Mouse (Mus musculus) kidney, postnatal 0 days (tissue): ENCODE measurements around the gene Sh3glb1. TPM values are rescaled to one million over a fixed set of nuclear protein-coding genes. Genes with fewer than 3 reads are reported as not detected.
A peak's percentile ranks its signal among the peaks of the same experiment; 100 is the strongest.

Experiments used
- ATAC-seq: fragments of 200-750 bp; cut with Nextera tagmentation; replicated peaks from 2 replicates; pipeline ENCODE4 v1.8.0; 2017; ENCODE audit warnings: low read depth, moderate number of reproducible peaks, moderate TSS enrichment, moderate library complexity; ENCODE audit not compliant: low FRiP score
- DNase-seq: peaks from one replicate; pipeline ENCODE4 v3.0.0-alpha.2; 2016; ENCODE audit warnings: low spot score
- H3K27ac ChIP-seq: fragments of 300-500 bp; sonication (generic); 2 replicates; pipeline ENCODE4 v1.5.1; 2014; ENCODE audit warnings: mild to moderate bottlenecking
- H3K27me3 ChIP-seq: fragments of 300-500 bp; sonication (generic); 2 replicates; pipeline ENCODE4 v1.6.1; 2014; ENCODE audit warnings: low read length, mixed read lengths; ENCODE audit not compliant: insufficient read depth
- H3K36me3 ChIP-seq: fragments of 300-500 bp; sonication (generic); 2 replicates; pipeline ENCODE4 v1.6.1; 2014; ENCODE audit warnings: low read length, mixed read lengths; ENCODE audit not compliant: insufficient read depth
- H3K4me1 ChIP-seq: fragments of 300-500 bp; sonication (generic); replicated peaks from 2 replicates; pipeline ENCODE4 v1.6.1; 2014; ENCODE audit warnings: antibody characterized with exemption, low read length, mixed read lengths; ENCODE audit not compliant: insufficient read depth
- H3K4me2 ChIP-seq: fragments of 300-500 bp; sonication (generic); 2 replicates; pipeline ENCODE4 v1.6.1; 2014; ENCODE audit warnings: mild to moderate bottlenecking, low read length, moderate library complexity, mixed read lengths
- H3K4me3 ChIP-seq: fragments of 300-500 bp; sonication (generic); replicated peaks from 2 replicates; pipeline ENCODE4 v1.5.1; 2014; ENCODE audit warnings: low read depth, low read length
- H3K9ac ChIP-seq: fragments of 300-500 bp; sonication (generic); 2 replicates; pipeline ENCODE4 v1.6.1; 2014; ENCODE audit warnings: low read depth, low read length
- H3K9me3 ChIP-seq: fragments of 300-500 bp; sonication (generic); replicated peaks from 2 replicates; pipeline ENCODE4 v1.6.1; 2016; ENCODE audit warnings: low read length, inconsistent platforms, mixed read lengths
- CTCF ChIP-seq: IDR thresholded peaks from 2 replicates; pipeline ENCODE4 v1.5.1; 2016; ENCODE audit warnings: antibody characterized with exemption, low read depth, mild to moderate bottlenecking, moderate library complexity
- WGBS: fragments of 180-500 bp; shearing (Covaris S2); extraction: QIAGEN DNeasy Blood & Tissue Kit; methylation state at CpG from one replicate; pipeline ENCODE4 v1.1.7; 2014; 5-methylcytosine and 5-hydroxymethylcytosine counted together
- polyA plus RNA-seq: library from polyadenylated mRNA; unstranded; fragments of >200 nt; fragmentation: Nextera tagmentation; extraction: Ambion mirVana; gene quantifications from 2 replicates; pipeline ENCODE4 v1.2.1, GENCODE M21; 2015

Sh3glb1 gene
- polyA plus RNA-seq, 1 experiment from 2014 or later: 129 TPM

DNA sequence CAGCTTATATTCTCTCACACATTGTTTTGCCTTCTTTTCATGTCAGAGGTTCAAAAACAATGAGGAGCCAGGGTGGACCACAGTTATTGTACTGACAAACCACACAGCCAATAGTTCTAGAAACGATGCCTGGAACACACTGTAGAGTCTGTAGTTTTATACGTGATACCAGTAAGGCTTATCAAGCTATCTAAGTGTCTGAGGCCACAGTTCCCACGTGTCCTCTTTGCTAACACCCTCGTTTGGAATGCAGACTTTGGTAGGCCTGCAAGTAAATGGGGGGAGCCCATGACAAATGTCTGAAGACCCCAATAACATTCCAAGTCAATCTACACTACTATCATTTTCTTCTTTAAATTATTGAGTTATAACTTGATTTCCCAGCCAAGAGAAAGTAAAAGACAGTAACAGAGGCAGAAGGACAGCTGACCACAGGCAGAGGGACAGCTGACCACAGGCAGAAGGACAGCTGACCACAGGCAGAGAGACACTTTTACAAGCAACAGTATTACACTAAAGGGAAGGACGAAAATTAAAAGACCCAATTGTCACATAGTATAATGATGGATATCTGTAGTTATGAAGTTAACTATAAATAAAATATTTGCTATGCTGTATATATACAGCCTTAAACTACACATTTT, 21.2 kb downstream of the Sh3glb1 start:
- H3K36me3 ChIP-seq: peaks cover 40% of the 10 kb centered on the region
- WGBS: 85% methylated on average over 5 of the region's 5 CpGs

GRCm38 (mm10) chr3:144697942-144698341, 22.2 kb downstream of the Sh3glb1 start:
- Histone ChIP-seq H3K4me1 (no peaks in the 10 kb centered on the region), H3K27me3 (no peaks in the 10 kb centered on the region), H3K9me3 (no peaks in the 10 kb centered on the region), H3K4me3 (no peak overlapping the region), H3K27ac (no peak overlapping the region), H3K4me2 (no peak overlapping the region), H3K9ac (no peak overlapping the region), H3K36me3 (peaks cover 48% of the 10 kb centered on the region)
- 83% methylated on average over 3 of the region's 3 CpGs for WGBS
- DNase-seq (no peak), ATAC-seq (no peak)
- TF ChIP-seq CTCF: no peak

More for the DNA sequence above, 21.2 kb downstream of the Sh3glb1 start:
- Histone ChIP-seq H3K27me3 (no peaks in the 10 kb centered on the region), H3K9me3 (no peaks in the 10 kb centered on the region), H3K4me3 (no peak overlapping the region), H3K4me1 (no peaks in the 10 kb centered on the region), H3K27ac (no peak overlapping the region), H3K4me2 (no peak overlapping the region), H3K9ac (no peak overlapping the region)
- no peak for ATAC-seq
- DNase-seq: no peak
- no peak for TF ChIP-seq CTCF

DNA sequence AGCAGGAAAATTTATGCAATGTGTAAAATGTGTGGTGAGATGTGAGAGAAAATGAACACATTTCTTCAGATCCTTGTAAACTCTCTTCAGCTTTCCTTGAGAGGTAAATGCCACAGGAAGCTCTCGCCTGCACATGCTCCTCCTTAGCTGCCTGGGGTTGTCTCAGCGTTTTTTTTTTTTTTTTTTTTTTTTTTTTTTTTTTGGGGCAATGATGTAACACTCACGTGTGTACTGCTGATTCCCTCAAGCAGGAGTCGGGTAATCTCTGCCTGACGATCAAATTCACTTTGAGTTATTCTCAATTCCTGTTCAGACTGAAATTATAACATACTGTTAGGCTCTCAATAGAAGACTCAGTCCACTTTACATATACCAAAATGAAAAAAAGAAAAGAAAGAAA, 23.0 kb downstream of the Sh3glb1 start:
- no peak overlapping the region for H3K4me2 ChIP-seq
- WGBS: 69% methylated on average over 5 of the region's 5 CpGs
- DNase-seq (no peak), ATAC-seq (no peak)
- no peaks in the 10 kb centered on the region for H3K4me1 ChIP-seq
- H3K9me3 ChIP-seq: no peaks in the 10 kb centered on the region
- no peak for TF ChIP-seq CTCF
- no peak overlapping the region for H3K9ac ChIP-seq
- no peak overlapping the region for H3K4me3 ChIP-seq
- H3K27me3 ChIP-seq: no peaks in the 10 kb centered on the region
- H3K27ac ChIP-seq: no peak overlapping the region
- H3K36me3 ChIP-seq: peaks cover 51% of the 10 kb centered on the region

GRCm38 (mm10) chr3:144694941-144695340, 25.2 kb downstream of the Sh3glb1 start:
- Histone ChIP-seq H3K27me3 (no peaks in the 10 kb centered on the region), H3K9ac (no peak overlapping the region), H3K4me3 (no peak overlapping the region), H3K4me2 (no peak overlapping the region), H3K36me3 (peaks cover 50% of the 10 kb centered on the region), H3K9me3 (no peaks in the 10 kb centered on the region), H3K27ac (no peak overlapping the region), H3K4me1 (no peaks in the 10 kb centered on the region)
- DNase-seq (no peak), ATAC-seq (no peak)
- no peak for TF ChIP-seq CTCF
- WGBS: 85% methylated on average over 7 of the region's 7 CpGs

DNA sequence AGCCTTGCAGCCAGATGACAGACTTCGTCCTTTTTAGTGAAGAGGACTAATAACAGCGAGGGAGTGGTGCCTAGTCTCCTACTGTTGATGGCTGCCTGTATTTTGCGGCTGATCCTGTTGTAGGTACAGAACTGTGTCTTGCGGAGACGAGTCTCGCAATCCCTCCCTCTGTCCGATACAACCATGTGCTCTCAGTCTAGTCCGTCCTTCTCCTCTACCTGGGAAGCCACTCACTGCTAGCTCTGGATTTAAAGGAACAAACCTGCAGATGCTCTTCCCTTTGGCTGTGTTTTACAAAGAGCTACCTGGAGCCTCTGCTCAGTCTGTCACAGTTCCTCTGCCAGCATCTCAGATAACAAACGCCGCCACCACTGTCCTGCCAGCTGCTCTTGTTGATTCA, 26.1 kb downstream of the Sh3glb1 start:
- no peak overlapping the region for H3K9ac ChIP-seq
- no peak for DNase-seq

DNA sequence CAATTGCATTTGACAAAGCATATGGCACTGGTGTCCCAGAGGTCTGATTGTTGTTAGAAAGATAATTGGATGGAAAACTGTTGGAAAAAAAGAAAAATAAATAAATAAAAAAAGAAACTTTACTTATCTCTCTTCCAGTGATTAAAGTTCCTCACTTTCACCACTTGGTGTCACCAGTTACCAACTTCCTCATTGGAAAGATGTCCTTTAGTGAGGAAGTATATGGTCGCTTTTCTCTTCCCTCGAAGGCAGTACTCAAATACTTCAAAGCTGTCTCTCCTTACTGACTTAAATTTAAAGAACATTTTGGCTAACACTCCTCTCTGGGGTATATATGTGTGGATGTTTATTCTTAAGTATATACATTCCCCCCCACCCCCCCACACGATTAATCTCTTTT, 28.1 kb downstream of the Sh3glb1 start:
- DNase-seq: peak; percentile 82

More for the DNA sequence above, 26.1 kb downstream of the Sh3glb1 start:
- Histone ChIP-seq H3K27me3 (no peaks in the 10 kb centered on the region), H3K36me3 (peaks cover 50% of the 10 kb centered on the region), H3K9me3 (no peaks in the 10 kb centered on the region), H3K4me3 (no peak overlapping the region), H3K27ac (no peak overlapping the region), H3K4me1 (no peaks in the 10 kb centered on the region), H3K4me2 (no peak overlapping the region)
- WGBS: 90% methylated on average over 10 of the region's 10 CpGs
- no peak for ATAC-seq
- no peak for TF ChIP-seq CTCF

GRCm38 (mm10) chr3:144689236-144689635, 30.9 kb downstream of the Sh3glb1 start:
- H3K27me3 ChIP-seq: no peaks in the 10 kb centered on the region
- no peaks in the 10 kb centered on the region for H3K9me3 ChIP-seq
- H3K4me2 ChIP-seq: no peak overlapping the region
- H3K4me1 ChIP-seq: no peaks in the 10 kb centered on the region
- H3K4me3 ChIP-seq: no peak overlapping the region
- DNase-seq (peak; percentile 84), ATAC-seq (peak; percentile 92)
- H3K36me3 ChIP-seq: peaks cover 24% of the 10 kb centered on the region
- peak; percentile 43 for TF ChIP-seq CTCF
- no peak overlapping the region for H3K9ac ChIP-seq
- H3K27ac ChIP-seq: no peak overlapping the region
- 18% methylated on average over 11 of the region's 11 CpGs for WGBS

More for the DNA sequence above, 28.1 kb downstream of the Sh3glb1 start:
- no peaks in the 10 kb centered on the region for H3K9me3 ChIP-seq
- no peaks in the 10 kb centered on the region for H3K27me3 ChIP-seq
- peak; percentile 76 for TF ChIP-seq CTCF
- no peak overlapping the region for H3K4me2 ChIP-seq
- H3K4me1 ChIP-seq: no peaks in the 10 kb centered on the region
- no peak overlapping the region for H3K4me3 ChIP-seq
- no peak overlapping the region for H3K9ac ChIP-seq
- no peak for ATAC-seq
- H3K36me3 ChIP-seq: peaks cover 46% of the 10 kb centered on the region
- no peak overlapping the region for H3K27ac ChIP-seq
- WGBS: 58% methylated on average over 3 of the region's 3 CpGs
